Mouse (Mus musculus): ENCODE data around the gene Zfp319. TPM values are rescaled to one million over a fixed set of nuclear protein-coding genes. Genes with fewer than 3 reads are reported as not detected.

Gene Zfp319
- polyA plus RNA-seq, 1 experiment from 2014 or later, result 7.7 TPM

DNA sequence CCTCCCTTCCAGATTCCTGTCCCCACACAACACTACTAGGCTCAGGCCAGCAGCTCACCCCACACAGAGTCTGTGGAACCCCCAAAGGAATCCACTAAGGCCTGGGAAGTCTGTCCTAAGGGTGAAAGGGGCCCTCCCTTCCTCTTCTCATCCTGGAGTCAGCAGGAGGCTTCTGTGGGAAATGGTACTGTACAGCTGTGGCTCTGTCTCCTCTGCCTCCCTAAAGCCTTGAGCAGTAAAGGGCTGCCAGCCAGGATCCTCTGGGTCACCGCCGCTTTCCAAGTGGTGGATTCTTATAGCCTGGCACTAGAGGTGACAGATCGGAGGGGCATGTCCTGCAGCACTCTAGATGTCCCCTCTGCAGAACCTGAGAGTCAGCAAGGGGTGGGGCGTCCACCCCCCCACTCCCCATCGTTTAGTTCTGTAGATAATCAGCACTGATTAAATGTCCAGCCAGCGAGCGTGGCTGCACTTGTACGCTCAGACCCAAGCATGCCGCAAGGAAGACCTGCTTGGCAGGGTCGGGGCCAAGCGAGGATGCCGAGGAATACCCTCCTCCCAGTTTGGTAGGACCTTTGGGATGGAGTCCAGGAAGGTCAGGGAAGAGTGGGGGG is 41.7 kb upstream of the Zfp319 start:
- no peak overlapping the region for H3K4me3 ChIP-seq (ENCODE audit: low read depth, low read length)
- no peaks in the 10 kb centered on the region for H3K9me3 ChIP-seq (ENCODE audit: control insufficient read depth, low read length)
- H3K36me3 ChIP-seq (ENCODE audit: control insufficient read depth, insufficient read depth, low read length), result peaks cover 13% of the 10 kb centered on the region; the same call in 1 of the 2 replicates
- DNase-seq (ENCODE audit: low spot score), result no peak
- no peak overlapping the region for H3K9ac ChIP-seq (ENCODE audit: low read length)
- 69% methylated on average over 12 of the region's 12 CpGs for WGBS
- peaks cover 18% of the 10 kb centered on the region for H3K4me1 ChIP-seq (replicated peaks; ENCODE audit: control insufficient read depth, insufficient read depth, low read length)
- no peak for ATAC-seq (replicated peaks; ENCODE audit: low FRiP score, low TSS enrichment, low read depth)
- no peak overlapping the region for H3K27ac ChIP-seq (ENCODE audit: low read depth)
- no peaks in the 10 kb centered on the region for H3K27me3 ChIP-seq (replicated peaks; ENCODE audit: control insufficient read depth, insufficient read depth, low read length)
- H3K4me2 ChIP-seq (ENCODE audit: low read length), result no peak overlapping the region

GRCm38 (mm10) chr8:95369581-95370326 is 38.0 kb upstream of the Zfp319 start:
- ATAC-seq (replicated peaks; ENCODE audit: low FRiP score, low TSS enrichment, low read depth), result peak; percentile 74
- H3K9me3 ChIP-seq (ENCODE audit: control insufficient read depth, low read length), result no peaks in the 10 kb centered on the region
- peak overlapping the region; percentile 25; the same call in 1 of the 2 replicates for H3K4me3 ChIP-seq (ENCODE audit: low read depth, low read length)
- peak overlapping the region; percentile 25; the same call in 1 of the 2 replicates for H3K9ac ChIP-seq (ENCODE audit: low read length)
- H3K4me2 ChIP-seq (ENCODE audit: low read length), result peak overlapping the region; percentile 53
- H3K27me3 ChIP-seq (replicated peaks; ENCODE audit: control insufficient read depth, insufficient read depth, low read length), result no peaks in the 10 kb centered on the region
- peak; percentile 77 for DNase-seq (ENCODE audit: low spot score)
- H3K36me3 ChIP-seq (ENCODE audit: control insufficient read depth, insufficient read depth, low read length), result peaks cover 18% of the 10 kb centered on the region; the same call in 1 of the 2 replicates
- H3K27ac ChIP-seq (ENCODE audit: low read depth), result peak overlapping the region; percentile 51; the same call in 1 of the 2 replicates
- peaks cover 10% of the 10 kb centered on the region for H3K4me1 ChIP-seq (replicated peaks; ENCODE audit: control insufficient read depth, insufficient read depth, low read length)
- whole genome bisulfite sequencing, result 35% methylated on average over 20 of the region's 20 CpGs

- Histone ChIP-seq H3K27ac (ENCODE audit: low read depth) (no peak overlapping the region), H3K27me3 (replicated peaks; ENCODE audit: control insufficient read depth, insufficient read depth, low read length) (no peaks in the 10 kb centered on the region), H3K4me1 (replicated peaks; ENCODE audit: control insufficient read depth, insufficient read depth, low read length) (peaks cover 14% of the 10 kb centered on the region), H3K9ac (ENCODE audit: low read length) (no peak overlapping the region), H3K4me3 (ENCODE audit: low read depth, low read length) (no peak overlapping the region), H3K4me2 (ENCODE audit: low read length) (no peak overlapping the region), H3K9me3 (ENCODE audit: control insufficient read depth, low read length) (no peaks in the 10 kb centered on the region), H3K36me3 (ENCODE audit: control insufficient read depth, insufficient read depth, low read length) (peaks cover 6% of the 10 kb centered on the region; the same call in 1 of the 2 replicates)
- ATAC-seq (replicated peaks; ENCODE audit: low FRiP score, low TSS enrichment, low read depth) (no peak), DNase-seq (ENCODE audit: low spot score) (no peak)
- WGBS, result 86% methylated on average over 2 of the region's 2 CpGs
Measured at GRCm38 (mm10) chr8:95363849-95364248, 32.1 kb upstream of the Zfp319 start.

- H3K4me1 ChIP-seq (replicated peaks; ENCODE audit: control insufficient read depth, insufficient read depth, low read length), result peaks cover 16% of the 10 kb centered on the region
- H3K4me3 ChIP-seq (ENCODE audit: low read depth, low read length), result no peak overlapping the region
- ATAC-seq (replicated peaks; ENCODE audit: low FRiP score, low TSS enrichment, low read depth), result no peak
- H3K9ac ChIP-seq (ENCODE audit: low read length), result no peak overlapping the region
- no peak overlapping the region for H3K27ac ChIP-seq (ENCODE audit: low read depth)
- no peak for DNase-seq (ENCODE audit: low spot score)
- WGBS, result 55% methylated on average over 6 of the region's 6 CpGs
- H3K36me3 ChIP-seq (ENCODE audit: control insufficient read depth, insufficient read depth, low read length), result no peaks in the 10 kb centered on the region
- no peaks in the 10 kb centered on the region for H3K27me3 ChIP-seq (replicated peaks; ENCODE audit: control insufficient read depth, insufficient read depth, low read length)
- no peaks in the 10 kb centered on the region for H3K9me3 ChIP-seq (ENCODE audit: control insufficient read depth, low read length)
- H3K4me2 ChIP-seq (ENCODE audit: low read length), result no peak overlapping the region
Measured at GRCm38 (mm10) chr8:95362272-95362671, 30.5 kb upstream of the Zfp319 start.

DNA sequence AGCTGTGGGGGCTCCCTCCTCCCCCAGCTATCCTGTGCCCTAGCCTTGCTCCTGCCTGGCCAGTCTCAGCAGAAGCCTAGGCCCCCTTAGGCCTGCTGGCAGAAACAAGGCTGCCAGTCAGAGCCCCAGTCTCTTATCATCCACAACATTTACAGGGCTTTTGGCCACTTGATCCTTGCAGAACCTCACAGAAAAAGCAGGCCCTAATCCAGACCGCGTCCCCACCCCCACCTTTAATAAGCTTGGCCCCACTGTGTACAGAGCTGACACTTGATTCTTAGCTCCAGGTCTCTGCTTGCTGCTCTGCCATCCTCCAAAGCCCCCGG is 29.2 kb upstream of the Zfp319 start:
- WGBS, result 61% methylated on average over 3 of the region's 3 CpGs
- no peak for DNase-seq (ENCODE audit: low spot score)
- no peaks in the 10 kb centered on the region for H3K9me3 ChIP-seq (ENCODE audit: control insufficient read depth, low read length)
- peaks cover 16% of the 10 kb centered on the region for H3K4me1 ChIP-seq (replicated peaks; ENCODE audit: control insufficient read depth, insufficient read depth, low read length)
- no peaks in the 10 kb centered on the region for H3K27me3 ChIP-seq (replicated peaks; ENCODE audit: control insufficient read depth, insufficient read depth, low read length)
- no peaks in the 10 kb centered on the region for H3K36me3 ChIP-seq (ENCODE audit: control insufficient read depth, insufficient read depth, low read length)
- H3K4me3 ChIP-seq (ENCODE audit: low read depth, low read length), result no peak overlapping the region
- H3K27ac ChIP-seq (ENCODE audit: low read depth), result peak overlapping the region; percentile 34; the same call in 1 of the 2 replicates
- no peak overlapping the region for H3K9ac ChIP-seq (ENCODE audit: low read length)
- H3K4me2 ChIP-seq (ENCODE audit: low read length), result no peak overlapping the region
- ATAC-seq (replicated peaks; ENCODE audit: low FRiP score, low TSS enrichment, low read depth), result no peak

DNA sequence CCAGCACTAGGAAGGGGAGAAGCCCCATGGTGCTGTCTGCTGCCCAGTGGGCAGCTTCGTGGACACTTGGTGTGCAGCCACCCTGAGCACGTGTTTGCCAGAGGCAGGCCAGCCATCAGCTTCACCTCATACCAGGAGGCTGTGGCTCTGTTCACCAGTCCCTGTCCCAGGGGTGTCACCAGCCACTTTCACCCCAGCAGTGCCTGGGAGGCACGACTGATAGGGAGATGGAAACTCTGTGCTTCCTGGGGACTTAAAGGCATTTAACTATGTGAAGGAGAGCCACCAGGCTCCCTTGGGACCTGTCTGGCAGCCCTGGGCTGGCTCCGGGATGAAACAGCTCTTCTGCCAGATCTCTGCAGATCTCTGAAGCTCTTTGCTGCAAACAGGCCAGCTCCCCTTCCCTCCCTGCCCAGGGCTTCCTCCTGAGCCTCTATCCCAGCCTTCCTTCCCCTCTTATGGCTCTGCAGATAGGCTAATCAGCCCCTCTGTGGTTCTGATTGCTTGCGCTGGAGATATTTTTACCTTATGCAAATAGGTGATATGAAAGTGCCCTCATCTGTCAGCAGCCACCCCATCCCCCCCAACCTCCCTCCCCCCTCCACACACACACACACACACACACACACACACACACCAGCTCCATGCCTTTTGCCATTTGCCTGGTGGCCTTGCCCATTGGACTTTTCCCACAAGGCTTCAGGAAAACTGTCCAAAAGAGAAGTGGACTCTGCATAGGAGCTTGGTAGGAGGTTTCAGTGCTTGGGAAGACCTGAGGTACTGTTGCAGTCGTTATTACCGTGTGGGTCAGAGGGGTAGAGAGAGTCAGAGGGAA is 28.6 kb upstream of the Zfp319 start:
- Histone ChIP-seq H3K9ac (ENCODE audit: low read length) (no peak overlapping the region), H3K9me3 (ENCODE audit: control insufficient read depth, low read length) (no peaks in the 10 kb centered on the region), H3K27ac (ENCODE audit: low read depth) (peak overlapping the region; percentile 34; the same call in 1 of the 2 replicates), H3K4me2 (ENCODE audit: low read length) (no peak overlapping the region), H3K27me3 (replicated peaks; ENCODE audit: control insufficient read depth, insufficient read depth, low read length) (no peaks in the 10 kb centered on the region), H3K4me3 (ENCODE audit: low read depth, low read length) (no peak overlapping the region), H3K36me3 (ENCODE audit: control insufficient read depth, insufficient read depth, low read length) (no peaks in the 10 kb centered on the region), H3K4me1 (replicated peaks; ENCODE audit: control insufficient read depth, insufficient read depth, low read length) (peaks cover 16% of the 10 kb centered on the region)
- ATAC-seq (replicated peaks; ENCODE audit: low FRiP score, low TSS enrichment, low read depth), result peak; percentile 41; the same call in 1 of the 2 replicates
- 29% methylated on average over 7 of the region's 7 CpGs for WGBS
- DNase-seq (ENCODE audit: low spot score), result no peak

GRCm38 (mm10) chr8:95358550-95359411 is 27.0 kb upstream of the Zfp319 start:
- Histone ChIP-seq H3K27me3 (replicated peaks; ENCODE audit: control insufficient read depth, insufficient read depth, low read length) (no peaks in the 10 kb centered on the region; the same call in 1 of the 2 replicates), H3K4me1 (replicated peaks; ENCODE audit: control insufficient read depth, insufficient read depth, low read length) (peaks cover 18% of the 10 kb centered on the region), H3K27ac (ENCODE audit: low read depth) (peak overlapping the region; percentile 65), H3K4me3 (ENCODE audit: low read depth, low read length) (no peak overlapping the region), H3K36me3 (ENCODE audit: control insufficient read depth, insufficient read depth, low read length) (no peaks in the 10 kb centered on the region), H3K9me3 (ENCODE audit: control insufficient read depth, low read length) (no peaks in the 10 kb centered on the region), H3K9ac (ENCODE audit: low read length) (no peak overlapping the region), H3K4me2 (ENCODE audit: low read length) (0 out of 2 replicates have a peak overlapping the region, but pooled peaks have one; percentile 1)
- peak; percentile 69 for ATAC-seq (replicated peaks; ENCODE audit: low FRiP score, low TSS enrichment, low read depth)
- WGBS, result 29% methylated on average over 8 of the region's 8 CpGs
- DNase-seq (ENCODE audit: low spot score), result no peak

DNA sequence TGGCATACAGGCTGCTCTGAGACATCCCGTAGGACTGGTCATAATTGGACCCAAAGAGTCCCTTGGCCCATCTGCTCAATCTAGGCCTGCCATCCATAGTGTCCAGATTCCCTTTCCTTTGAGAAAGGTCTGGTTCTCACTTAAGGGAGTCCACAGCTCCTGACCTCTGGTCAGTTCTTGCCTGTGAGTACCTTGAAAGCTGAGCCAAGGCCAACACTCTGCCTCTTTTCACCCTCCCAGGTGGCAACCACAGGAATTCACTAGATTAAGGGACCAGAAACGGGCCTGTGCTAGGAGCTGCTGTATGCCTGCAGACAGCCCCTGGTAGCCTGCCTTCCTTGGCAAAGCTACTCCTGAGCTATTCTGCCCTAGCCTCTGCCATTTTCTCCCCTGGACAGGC is 22.9 kb upstream of the Zfp319 start:
- ATAC-seq (replicated peaks; ENCODE audit: low FRiP score, low TSS enrichment, low read depth) (no peak), DNase-seq (ENCODE audit: low spot score) (no peak)
- Histone ChIP-seq H3K36me3 (ENCODE audit: control insufficient read depth, insufficient read depth, low read length) (no peaks in the 10 kb centered on the region), H3K27ac (ENCODE audit: low read depth) (no peak overlapping the region), H3K27me3 (replicated peaks; ENCODE audit: control insufficient read depth, insufficient read depth, low read length) (no peaks in the 10 kb centered on the region; the same call in 1 of the 2 replicates), H3K4me1 (replicated peaks; ENCODE audit: control insufficient read depth, insufficient read depth, low read length) (peaks cover 12% of the 10 kb centered on the region; the same call in 1 of the 2 replicates), H3K4me2 (ENCODE audit: low read length) (no peak overlapping the region), H3K4me3 (ENCODE audit: low read depth, low read length) (no peak overlapping the region), H3K9ac (ENCODE audit: low read length) (no peak overlapping the region), H3K9me3 (ENCODE audit: control insufficient read depth, low read length) (no peaks in the 10 kb centered on the region)
- WGBS, result 86% methylated on average over 2 of the region's 2 CpGs
